In the genomic region with DNA sequence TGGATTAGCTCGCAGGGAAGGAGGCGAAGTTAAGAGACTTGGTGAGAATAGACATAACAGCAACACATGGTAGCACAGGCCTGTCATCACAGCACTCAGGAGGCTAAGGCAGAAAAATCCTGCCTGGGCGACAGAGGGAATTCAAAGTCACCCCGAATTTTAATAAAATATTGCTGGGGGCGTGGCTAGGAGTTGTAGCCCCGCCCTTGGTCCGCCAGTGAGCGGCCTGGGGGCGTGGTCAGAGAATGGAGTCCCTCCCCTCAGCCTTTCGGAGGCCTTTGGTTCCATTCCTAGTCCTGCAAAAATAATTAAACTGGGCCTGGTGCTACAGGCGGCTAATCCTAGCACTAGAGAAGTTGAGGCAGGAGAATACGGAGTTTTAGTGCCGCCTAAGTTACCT, we compare ENCODE assay signal across 12 mouse cellular contexts. TPM values are rescaled to one million over a fixed set of nuclear protein-coding genes. Genes with fewer than 3 reads are reported as not detected.
DNase-seq lines count a peak whose midpoint lies in the region; ATAC-seq and TF ChIP-seq lines count a peak whose summit lies in the region.
"Had no signal": no experiment of that assay in that cellular context is flagged by ENCODE, and none has a peak within 500 bp of the region (broad histone marks: within the 10 kb centered on the region; RNA-seq: fewer than 3 reads in every experiment).

No protein-coding gene starts in this region.

- H3K36me3 ChIP-seq in hindbrain, embryonic 10.5 days, result no peaks in the 10 kb centered on the region; the same call in 1 of the 2 replicates
- H3K36me3 ChIP-seq in hindbrain, embryonic 14.5 days (replicated peaks; ENCODE audit: control insufficient read depth, insufficient read depth), result no peaks in the 10 kb centered on the region
- no peaks in the 10 kb centered on the region for H3K36me3 ChIP-seq in intestine, postnatal 0 days (ENCODE audit: control insufficient read depth, insufficient read depth)
- H3K36me3 ChIP-seq in forebrain, embryonic 11.5 days (ENCODE audit: control insufficient read depth, insufficient read depth, low read length), result no peaks in the 10 kb centered on the region

- H3K27me3 ChIP-seq in hindbrain, embryonic 10.5 days (ENCODE audit: insufficient read depth, poor library complexity, severe bottlenecking), result peaks cover 56% of the 10 kb centered on the region
- peaks cover 41% of the 10 kb centered on the region for H3K27me3 ChIP-seq in hindbrain, embryonic 14.5 days (ENCODE audit: control insufficient read depth, insufficient read depth, low read length)
- peaks cover 20% of the 10 kb centered on the region for H3K27me3 ChIP-seq in intestine, postnatal 0 days (replicated peaks; ENCODE audit: control insufficient read depth, insufficient read depth, low read length)
- H3K27me3 ChIP-seq in forebrain, embryonic 11.5 days (ENCODE audit: control insufficient read depth, insufficient read depth, low read length), result peaks cover 7% of the 10 kb centered on the region

- TF ChIP-seq CTCF in bone marrow, adult 2 months (IDR thresholded peaks at IDR 0.05; ENCODE audit: control insufficient read depth, insufficient read depth, low read length), result no peak
- no peak for TF ChIP-seq CTCF in intestine, postnatal 0 days (IDR thresholded peaks at IDR 0.05; ENCODE audit: low read depth)

- no peaks in the 10 kb centered on the region for H3K9me3 ChIP-seq in hindbrain, embryonic 10.5 days
- H3K9me3 ChIP-seq in hindbrain, embryonic 14.5 days (ENCODE audit: control insufficient read depth, low read length), result no peaks in the 10 kb centered on the region
- no peaks in the 10 kb centered on the region for H3K9me3 ChIP-seq in intestine, postnatal 0 days (ENCODE audit: control insufficient read depth)
- H3K9me3 ChIP-seq in forebrain, embryonic 11.5 days (ENCODE audit: control insufficient read depth, low read length), result no peaks in the 10 kb centered on the region
- H3K9me3 ChIP-seq: neural tube, embryonic 13.5 days had no signal

- DNase-seq in hindbrain, embryonic 10.5 days (ENCODE audit: low spot score), result no peak
- no peak for DNase-seq in hindbrain, embryonic 14.5 days (ENCODE audit: low spot score)
- peak; percentile 52 to 59 for DNase-seq in B cell, adult 2 months
- DNase-seq in frontal cortex, postnatal 10 days (ENCODE audit: low spot score in 2 of 2), result no peak
- no peak for DNase-seq in right cerebral cortex, postnatal 14 days
- DNase-seq in forebrain, embryonic 11.5 days (ENCODE audit: low spot score), result no peak
- DNase-seq: cerebellum, postnatal 36 days; heart, adult 2 months had no signal

- no peak for TF ChIP-seq POLR2A in bone marrow, adult 2 months (IDR thresholded peaks at IDR 0.05; ENCODE audit: borderline replicate concordance, control insufficient read depth, low read depth, low read length)

- H3K27ac ChIP-seq in hindbrain, embryonic 10.5 days, result no peak overlapping the region
- H3K27ac ChIP-seq in hindbrain, embryonic 14.5 days, result no peak overlapping the region
- peak overlapping the region; percentile 56 for H3K27ac ChIP-seq in bone marrow, adult 2 months (ENCODE audit: control insufficient read depth, insufficient read depth, low read depth, low read length, poor library complexity)
- no peak overlapping the region for H3K27ac ChIP-seq in intestine, postnatal 0 days (ENCODE audit: low read depth, low read length)
- H3K27ac ChIP-seq in forebrain, embryonic 11.5 days (ENCODE audit: low read depth, low read length), result no peak overlapping the region
- H3K27ac ChIP-seq: heart, adult 2 months; neural tube, embryonic 13.5 days had no signal

- no peak overlapping the region for H3K4me2 ChIP-seq in hindbrain, embryonic 14.5 days (replicated peaks)
- peak overlapping the region; percentile 38; the same call in 1 of the 2 replicates for H3K4me2 ChIP-seq in intestine, postnatal 0 days (replicated peaks; ENCODE audit: low read depth)
- no peak overlapping the region for H3K4me2 ChIP-seq in forebrain, embryonic 11.5 days (ENCODE audit: low read depth, low read length, severe bottlenecking)
- H3K4me2 ChIP-seq: neural tube, embryonic 13.5 days had no signal

- 9% methylated on average over 13 of the region's 13 CpGs for WGBS in hindbrain, embryonic 10.5 days
- WGBS in hindbrain, embryonic 14.5 days, result 13% methylated on average over 13 of the region's 13 CpGs
- 26% methylated on average over 13 of the region's 13 CpGs for WGBS in bone marrow, adult 2 months
- WGBS in intestine, postnatal 0 days, result 16% methylated on average over 13 of the region's 13 CpGs
- WGBS in forebrain, embryonic 11.5 days, result 10% methylated on average over 13 of the region's 13 CpGs

- no peak for ATAC-seq in hindbrain, embryonic 14.5 days (ENCODE audit: low FRiP score)
- no peak for ATAC-seq in intestine, postnatal 0 days
- no peak for ATAC-seq in forebrain, embryonic 11.5 days (replicated peaks; ENCODE audit: low FRiP score)

- no peak overlapping the region for H3K9ac ChIP-seq in hindbrain, embryonic 14.5 days
- no peak overlapping the region for H3K9ac ChIP-seq in intestine, postnatal 0 days (ENCODE audit: low read depth, low read length)
- H3K9ac ChIP-seq in forebrain, embryonic 11.5 days (ENCODE audit: low read length), result no peak overlapping the region
- H3K9ac ChIP-seq: neural tube, embryonic 13.5 days had no signal

- H3K4me1 ChIP-seq in hindbrain, embryonic 10.5 days (replicated peaks), result peaks cover 46% of the 10 kb centered on the region
- no peaks in the 10 kb centered on the region; the same call in 1 of the 2 replicates for H3K4me1 ChIP-seq in hindbrain, embryonic 14.5 days (replicated peaks; ENCODE audit: control insufficient read depth, insufficient read depth, low read length)
- H3K4me1 ChIP-seq in bone marrow, adult 2 months (ENCODE audit: control insufficient read depth, insufficient read depth, low read length), result peaks cover 7% of the 10 kb centered on the region
- H3K4me1 ChIP-seq in intestine, postnatal 0 days (replicated peaks; ENCODE audit: control insufficient read depth, insufficient read depth, low read length), result no peaks in the 10 kb centered on the region; the same call in 1 of the 2 replicates
- H3K4me1 ChIP-seq in forebrain, embryonic 11.5 days (replicated peaks; ENCODE audit: control insufficient read depth, insufficient read depth, low read length), result 0 out of 2 replicates have a peak, but pooled peaks cover 2% of the 10 kb centered on the region
- H3K4me1 ChIP-seq: neural tube, embryonic 13.5 days had no signal

- H3K4me3 ChIP-seq in hindbrain, embryonic 10.5 days, result peak overlapping the region; percentile 18; the same call in 1 of the 2 replicates
- no peak overlapping the region for H3K4me3 ChIP-seq in hindbrain, embryonic 14.5 days (replicated peaks; ENCODE audit: low read length)
- peak overlapping the region; percentile 38 for H3K4me3 ChIP-seq in bone marrow, adult 2 months (replicated peaks; ENCODE audit: control insufficient read depth, low read depth, low read length)
- peak overlapping the region; percentile 9; the same call in 1 of the 2 replicates for H3K4me3 ChIP-seq in intestine, postnatal 0 days (ENCODE audit: low read depth, low read length)
- H3K4me3 ChIP-seq in forebrain, embryonic 11.5 days (ENCODE audit: low read depth, low read length), result no peak overlapping the region
- H3K4me3 ChIP-seq: heart, adult 2 months; neural tube, embryonic 13.5 days had no signal

RNA-seq across cellular contexts. Expression of a gene that starts 3.2 kb away (rescaled TPM):
- polyA plus RNA-seq in hindbrain, embryonic 10.5 days (2016; fragmentation: Nextera tagmentation; extraction: Ambion mirVana), result 0.56 and 0.90 TPM in 2 replicates
- polyA plus RNA-seq in hindbrain, embryonic 14.5 days (2014; fragmentation: Nextera tagmentation; extraction: Ambion mirVana), result 0.87 and 1.1 TPM in 2 replicates
- polyA plus RNA-seq in bone marrow, adult 2 months (2011; ENCODE audit: insufficient read depth, insufficient read length, low replicate concordance, missing spikeins), result not detected in 2 replicates
- 0.03 TPM in 2 replicates for polyA plus RNA-seq in intestine, postnatal 0 days (2015; fragmentation: Nextera tagmentation; extraction: Ambion mirVana)
- polyA plus RNA-seq in forebrain, embryonic 11.5 days (2014; fragmentation: Nextera tagmentation; extraction: Ambion mirVana), result 0.35 and 0.59 TPM in 2 replicates
- polyA plus RNA-seq: urinary bladder, adult 2 months had no signal

RNA-seq across cellular contexts. Expression of a gene that starts 25.6 kb away (rescaled TPM):
- polyA plus RNA-seq in hindbrain, embryonic 10.5 days (2016; fragmentation: Nextera tagmentation; extraction: Ambion mirVana), result 33.3 and 38.5 TPM in 2 replicates
- polyA plus RNA-seq in hindbrain, embryonic 14.5 days (2014; fragmentation: Nextera tagmentation; extraction: Ambion mirVana), result 29.0 and 30.8 TPM in 2 replicates
- 46.3 and 55.3 TPM in 2 replicates for polyA plus RNA-seq in bone marrow, adult 2 months (2011; ENCODE audit: insufficient read depth, insufficient read length, low replicate concordance, missing spikeins)
- 9.1 and 10.1 TPM in 2 replicates for polyA plus RNA-seq in intestine, postnatal 0 days (2015; fragmentation: Nextera tagmentation; extraction: Ambion mirVana)
- 34.9 and 37.1 TPM in 2 replicates for polyA plus RNA-seq in forebrain, embryonic 11.5 days (2014; fragmentation: Nextera tagmentation; extraction: Ambion mirVana)

RNA-seq across cellular contexts. Expression of a gene that starts 41.1 kb away (rescaled TPM):
- 1.1 and 2.0 TPM in 2 replicates for polyA plus RNA-seq in hindbrain, embryonic 10.5 days (2016; fragmentation: Nextera tagmentation; extraction: Ambion mirVana)
- polyA plus RNA-seq in hindbrain, embryonic 14.5 days (2014; fragmentation: Nextera tagmentation; extraction: Ambion mirVana), result 1.5 and 2.3 TPM in 2 replicates
- not detected in 2 replicates for polyA plus RNA-seq in bone marrow, adult 2 months (2011; ENCODE audit: insufficient read depth, insufficient read length, low replicate concordance, missing spikeins)
- polyA plus RNA-seq in intestine, postnatal 0 days (2015; fragmentation: Nextera tagmentation; extraction: Ambion mirVana), result 0.05 and 0.09 TPM in 2 replicates
- polyA plus RNA-seq in forebrain, embryonic 11.5 days (2014; fragmentation: Nextera tagmentation; extraction: Ambion mirVana), result 0.49 and 0.53 TPM in 2 replicates
- polyA plus RNA-seq: urinary bladder, adult 2 months had no signal

RNA-seq across cellular contexts. Expression of a gene that starts 41.4 kb away (rescaled TPM):
- polyA plus RNA-seq in hindbrain, embryonic 10.5 days (2016; fragmentation: Nextera tagmentation; extraction: Ambion mirVana), result 6.9 and 7.3 TPM in 2 replicates
- polyA plus RNA-seq in hindbrain, embryonic 14.5 days (2014; fragmentation: Nextera tagmentation; extraction: Ambion mirVana), result 5.1 and 5.3 TPM in 2 replicates
- polyA plus RNA-seq in bone marrow, adult 2 months (2011; ENCODE audit: insufficient read depth, insufficient read length, low replicate concordance, missing spikeins), result 13.4 and 18.6 TPM in 2 replicates
- 4.8 and 5.3 TPM in 2 replicates for polyA plus RNA-seq in intestine, postnatal 0 days (2015; fragmentation: Nextera tagmentation; extraction: Ambion mirVana)
- polyA plus RNA-seq in forebrain, embryonic 11.5 days (2014; fragmentation: Nextera tagmentation; extraction: Ambion mirVana), result 5.9 and 7.7 TPM in 2 replicates

RNA-seq across cellular contexts. Expression of a gene that starts 54.4 kb away (rescaled TPM):
- polyA plus RNA-seq in hindbrain, embryonic 10.5 days (2016; fragmentation: Nextera tagmentation; extraction: Ambion mirVana), result 89.1 and 109 TPM in 2 replicates
- 157 and 174 TPM in 2 replicates for polyA plus RNA-seq in hindbrain, embryonic 14.5 days (2014; fragmentation: Nextera tagmentation; extraction: Ambion mirVana)
- 44.4 and 53.1 TPM in 2 replicates for polyA plus RNA-seq in bone marrow, adult 2 months (2011; ENCODE audit: insufficient read depth, insufficient read length, low replicate concordance, missing spikeins)
- 116 and 117 TPM in 2 replicates for polyA plus RNA-seq in intestine, postnatal 0 days (2015; fragmentation: Nextera tagmentation; extraction: Ambion mirVana)
- polyA plus RNA-seq in forebrain, embryonic 11.5 days (2014; fragmentation: Nextera tagmentation; extraction: Ambion mirVana), result 94.6 and 121 TPM in 2 replicates

Comparison
In these comparisons a context has a peak if more than half of its experiments do, and no peak if none do; other contexts are left out.
1. H3K4me3 ChIP-seq: peak in hindbrain, embryonic 10.5 days (single experiment), bone marrow, adult 2 months (single experiment) and intestine, postnatal 0 days (single experiment); none in hindbrain, embryonic 14.5 days (single experiment) and forebrain, embryonic 11.5 days (single experiment).
2. DNase-seq: peak in B cell, adult 2 months (2 of 2); none in hindbrain, embryonic 10.5 days (single experiment), hindbrain, embryonic 14.5 days (single experiment), frontal cortex, postnatal 10 days (0 of 2), right cerebral cortex, postnatal 14 days (single experiment) and forebrain, embryonic 11.5 days (single experiment).